Mouse (Mus musculus): ENCODE results near the gene Rp9. TPM values are rescaled to one million over a fixed set of nuclear protein-coding genes. Genes with fewer than 3 reads are reported as not detected.

Rp9 gene
- polyA plus RNA-seq, 1 experiment: 91.6 TPM

DNA sequence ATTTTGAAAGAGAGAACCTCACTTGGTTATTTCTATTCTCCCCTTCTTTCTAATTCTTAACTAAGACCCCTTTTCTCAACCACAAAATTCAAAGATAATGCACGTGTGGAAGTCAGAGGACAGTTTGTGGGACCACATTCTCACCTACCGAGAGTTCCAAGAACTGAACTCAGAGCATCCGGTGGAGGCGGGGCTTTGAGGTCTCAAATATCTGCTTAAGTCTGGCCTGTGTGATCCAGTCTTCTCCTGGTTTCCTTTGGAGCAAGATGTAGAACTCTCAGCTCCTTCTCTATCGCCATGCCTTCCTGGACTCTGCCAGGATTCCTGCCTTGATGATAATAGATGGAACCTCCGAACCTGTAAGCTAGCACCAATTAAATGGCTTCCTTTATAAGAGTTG, 67.5 kb downstream of the Rp9 start:
- WGBS: 89% methylated on average over 6 of the region's 6 CpGs
- no peak for DNase-seq
- H3K4me1 ChIP-seq (ENCODE audit: control insufficient read depth, insufficient read depth, low read length): no peaks in the 10 kb centered on the region
- no peak overlapping the region for H3K4me3 ChIP-seq (replicated peaks; ENCODE audit: insufficient read depth, low read depth, low read length)
- H3K27ac ChIP-seq (ENCODE audit: insufficient read depth, low read length): no peak overlapping the region
- TF ChIP-seq CTCF (IDR thresholded peaks at IDR 0.05; ENCODE audit: borderline replicate concordance, insufficient read depth, low read depth, low read length): no peak
- TF ChIP-seq POLR2A (IDR thresholded peaks at IDR 0.05; ENCODE audit: borderline replicate concordance, insufficient read depth, low read length): no peak
- no peaks in the 10 kb centered on the region for H3K27me3 ChIP-seq (ENCODE audit: control insufficient read depth, insufficient read depth, low read length)

DNA sequence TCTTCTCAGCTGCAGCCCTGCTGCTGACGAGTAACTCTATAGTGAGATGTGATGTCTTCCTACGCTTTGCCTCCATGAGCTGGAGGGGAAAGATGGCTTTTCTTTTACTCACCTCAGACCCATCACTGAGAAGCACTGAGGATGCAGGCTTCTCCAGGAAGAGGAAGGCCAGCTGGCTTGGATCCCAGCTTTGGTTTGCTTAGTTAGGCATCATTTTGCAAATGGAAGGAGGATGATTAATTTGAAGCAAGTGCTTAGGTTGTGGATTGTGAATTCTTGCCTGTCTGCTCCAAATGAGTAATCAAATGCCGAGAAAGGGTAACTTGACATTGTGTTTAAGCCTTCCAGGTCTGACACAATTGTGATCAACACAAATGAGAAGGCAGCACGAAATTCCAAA, 70.5 kb downstream of the Rp9 start:
- TF ChIP-seq POLR2A (IDR thresholded peaks at IDR 0.05; ENCODE audit: borderline replicate concordance, insufficient read depth, low read length) (no peak), CTCF (IDR thresholded peaks at IDR 0.05; ENCODE audit: borderline replicate concordance, insufficient read depth, low read depth, low read length) (no peak)
- Histone ChIP-seq H3K27me3 (ENCODE audit: control insufficient read depth, insufficient read depth, low read length) (no peaks in the 10 kb centered on the region), H3K27ac (ENCODE audit: insufficient read depth, low read length) (no peak overlapping the region), H3K4me1 (ENCODE audit: control insufficient read depth, insufficient read depth, low read length) (no peaks in the 10 kb centered on the region), H3K4me3 (replicated peaks; ENCODE audit: insufficient read depth, low read depth, low read length) (no peak overlapping the region)
- 68% methylated on average over 4 of the region's 4 CpGs for WGBS
- DNase-seq: no peak

- TF ChIP-seq CTCF (IDR thresholded peaks at IDR 0.05; ENCODE audit: borderline replicate concordance, insufficient read depth, low read depth, low read length): no peak
- TF ChIP-seq POLR2A (IDR thresholded peaks at IDR 0.05; ENCODE audit: borderline replicate concordance, insufficient read depth, low read length): no peak
- 91% methylated on average over 2 of the region's 2 CpGs for WGBS
Measured at GRCm38 (mm10) chr9:22394725-22395124, 74.8 kb downstream of the Rp9 start.

DNA sequence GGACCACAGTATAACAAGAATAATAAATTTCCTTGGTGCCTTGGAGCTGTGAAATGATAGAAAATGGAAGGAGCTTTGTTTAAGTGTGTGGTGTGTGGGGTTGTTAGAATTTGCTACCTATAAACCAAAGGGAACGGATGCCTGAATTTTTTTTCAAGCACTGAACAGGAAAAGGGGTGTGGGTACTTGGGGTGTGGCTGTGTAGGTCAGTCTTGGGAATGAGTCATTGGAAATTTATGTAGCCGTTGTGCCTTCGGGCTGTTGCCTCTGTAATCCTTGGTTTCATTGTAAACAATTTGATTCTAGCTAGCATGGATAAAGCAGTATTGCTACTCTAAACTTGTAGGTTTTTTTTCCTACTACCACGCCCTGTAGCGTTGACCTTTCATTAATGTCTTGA, 79.2 kb downstream of the Rp9 start:
- no peaks in the 10 kb centered on the region for H3K27me3 ChIP-seq (ENCODE audit: control insufficient read depth, insufficient read depth, low read length)
- H3K4me3 ChIP-seq (replicated peaks; ENCODE audit: insufficient read depth, low read depth, low read length): no peak overlapping the region
- DNase-seq: no peak
- TF ChIP-seq CTCF (IDR thresholded peaks at IDR 0.05; ENCODE audit: borderline replicate concordance, insufficient read depth, low read depth, low read length): no peak
- TF ChIP-seq POLR2A (IDR thresholded peaks at IDR 0.05; ENCODE audit: borderline replicate concordance, insufficient read depth, low read length): no peak
- WGBS: 96% methylated on average over 5 of the region's 5 CpGs
- no peak overlapping the region for H3K27ac ChIP-seq (ENCODE audit: insufficient read depth, low read length)
- H3K4me1 ChIP-seq (ENCODE audit: control insufficient read depth, insufficient read depth, low read length): no peaks in the 10 kb centered on the region

More at GRCm38 (mm10) chr9:22394725-22395124, 74.8 kb downstream of the Rp9 start:
- Histone ChIP-seq H3K27me3 (ENCODE audit: control insufficient read depth, insufficient read depth, low read length) (no peaks in the 10 kb centered on the region), H3K4me3 (replicated peaks; ENCODE audit: insufficient read depth, low read depth, low read length) (no peak overlapping the region), H3K27ac (ENCODE audit: insufficient read depth, low read length) (no peak overlapping the region), H3K4me1 (ENCODE audit: control insufficient read depth, insufficient read depth, low read length) (no peaks in the 10 kb centered on the region)
- DNase-seq: no peak

GRCm38 (mm10) chr9:22389736-22390245, 79.8 kb downstream of the Rp9 start:
- H3K4me1 ChIP-seq (ENCODE audit: control insufficient read depth, insufficient read depth, low read length): no peaks in the 10 kb centered on the region
- H3K27me3 ChIP-seq (ENCODE audit: control insufficient read depth, insufficient read depth, low read length): no peaks in the 10 kb centered on the region
- H3K4me3 ChIP-seq (replicated peaks; ENCODE audit: insufficient read depth, low read depth, low read length): no peak overlapping the region
- WGBS: 74% methylated on average over 6 of the region's 6 CpGs
- no peak for TF ChIP-seq POLR2A (IDR thresholded peaks at IDR 0.05; ENCODE audit: borderline replicate concordance, insufficient read depth, low read length)
- no peak for TF ChIP-seq CTCF (IDR thresholded peaks at IDR 0.05; ENCODE audit: borderline replicate concordance, insufficient read depth, low read depth, low read length)
- DNase-seq: no peak
- H3K27ac ChIP-seq (ENCODE audit: insufficient read depth, low read length): no peak overlapping the region

DNA sequence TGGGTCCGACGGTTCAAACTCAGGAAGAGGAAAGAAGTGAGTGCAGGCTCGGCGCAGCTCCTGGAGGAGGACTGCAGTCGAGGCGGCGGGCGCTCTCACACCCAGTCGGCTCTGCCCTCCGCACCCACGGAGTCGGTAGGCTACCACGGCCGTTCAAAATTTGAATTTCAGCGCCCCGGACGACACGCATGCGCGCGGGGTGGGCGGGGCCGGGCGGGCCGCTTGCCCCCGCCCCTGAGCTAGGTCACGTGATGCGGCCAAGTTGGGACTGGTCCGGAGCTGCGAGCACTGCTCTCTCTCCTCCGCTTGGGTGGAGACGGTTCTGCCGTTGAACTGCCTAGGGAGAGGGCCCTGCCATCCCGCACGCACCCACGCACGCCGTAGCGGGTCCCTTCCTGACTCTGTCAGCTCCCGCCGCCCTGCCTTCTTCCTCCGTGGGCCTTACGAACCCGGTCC, 80.5 kb downstream of the Rp9 start, which contains the start of gene Anln:
Gene Anln, minus strand, starts transcription at position 168 of the 456 bp plus-strand sequence.
- TF ChIP-seq POLR2A (IDR thresholded peaks at IDR 0.05; ENCODE audit: borderline replicate concordance, insufficient read depth, low read length) (peak; percentile 90), CTCF (IDR thresholded peaks at IDR 0.05; ENCODE audit: borderline replicate concordance, insufficient read depth, low read depth, low read length) (no peak)
- H3K4me1 ChIP-seq (ENCODE audit: control insufficient read depth, insufficient read depth, low read length): no peaks in the 10 kb centered on the region
- H3K27me3 ChIP-seq (ENCODE audit: control insufficient read depth, insufficient read depth, low read length): no peaks in the 10 kb centered on the region
- peak; percentile 86 to 87 for DNase-seq
- under 1% methylated on average over 44 of the region's 44 CpGs for WGBS
- no peak within 1 kb of the TSS for H3K27ac ChIP-seq (ENCODE audit: insufficient read depth, low read length)
- H3K4me3 ChIP-seq (replicated peaks; ENCODE audit: insufficient read depth, low read depth, low read length): peak within 1 kb of the TSS; percentile 65

GRCm38 (mm10) chr9:22388401-22388980, 81.1 kb downstream of the Rp9 start:
- H3K27me3 ChIP-seq (ENCODE audit: control insufficient read depth, insufficient read depth, low read length): no peaks in the 10 kb centered on the region
- TF ChIP-seq CTCF (IDR thresholded peaks at IDR 0.05; ENCODE audit: borderline replicate concordance, insufficient read depth, low read depth, low read length): no peak
- no peak for TF ChIP-seq POLR2A (IDR thresholded peaks at IDR 0.05; ENCODE audit: borderline replicate concordance, insufficient read depth, low read length)
- peak overlapping the region; percentile 65 for H3K4me3 ChIP-seq (replicated peaks; ENCODE audit: insufficient read depth, low read depth, low read length)
- no peak for DNase-seq
- H3K4me1 ChIP-seq (ENCODE audit: control insufficient read depth, insufficient read depth, low read length): no peaks in the 10 kb centered on the region
- no peak overlapping the region for H3K27ac ChIP-seq (ENCODE audit: insufficient read depth, low read length)
- WGBS: under 1% methylated on average over 41 of the region's 41 CpGs

- TF ChIP-seq POLR2A (IDR thresholded peaks at IDR 0.05; ENCODE audit: borderline replicate concordance, insufficient read depth, low read length) (no peak), CTCF (IDR thresholded peaks at IDR 0.05; ENCODE audit: borderline replicate concordance, insufficient read depth, low read depth, low read length) (no peak)
- WGBS: 23% methylated on average over 6 of the region's 6 CpGs
- no peaks in the 10 kb centered on the region for H3K27me3 ChIP-seq (ENCODE audit: control insufficient read depth, insufficient read depth, low read length)
- no peak for DNase-seq
- no peaks in the 10 kb centered on the region for H3K4me1 ChIP-seq (ENCODE audit: control insufficient read depth, insufficient read depth, low read length)
- no peak overlapping the region for H3K4me3 ChIP-seq (replicated peaks; ENCODE audit: insufficient read depth, low read depth, low read length)
- H3K27ac ChIP-seq (ENCODE audit: insufficient read depth, low read length): no peak overlapping the region
Measured at GRCm38 (mm10) chr9:22387901-22388300, 81.6 kb downstream of the Rp9 start.

Measured in cerebellum, adult 2 months (tissue).